Mouse (Mus musculus) layer of hippocampus, postnatal 14 days (tissue): ENCODE results near the gene Calm1. TPM values are rescaled to one million over a fixed set of nuclear protein-coding genes. Genes with fewer than 3 reads are reported as not detected.
"Not testable (repeated sequence)": the region's sequence is repeated elsewhere in the genome, so short reads cannot be mapped to it uniquely, and the experiment has no call there.

Source experiments
- DNase-seq, 2 experiments: peaks; one replicate each; pipeline ENCODE4 v3.0.0; 2021 to 2022; ENCODE audit warnings: low spot score in 2 of 2, mixed read lengths in 1 of 2
- long read RNA-seq, 2 experiments: library from polyadenylated mRNA; stranded (forward); transcript quantifications; one replicate each; pipeline ENCODE4 v2.0.0; 2021
- total RNA-seq, 2 experiments: library from RNA; stranded (reverse); gene quantifications; 2 replicates each; pipeline ENCODE4 v1.2.3; 2021

Gene Calm1
- 1,000 to 10,000 TPM; 1,788 to 1,825 TPM for total RNA-seq
- long read RNA-seq, experiment 1, full-length matches to known transcripts = 3,726 of 4,173 reads
- long read RNA-seq, experiment 1, partial matches to known transcripts = 47 of 4,173 reads
- long read RNA-seq, experiment 1, other reads (novel, unspliced or antisense) = 400 of 4,173 reads
- long read RNA-seq, experiment 2, full-length matches to known transcripts = 5,688 of 6,546 reads
- long read RNA-seq, experiment 2, partial matches to known transcripts = 813 of 6,546 reads
- long read RNA-seq, experiment 2, other reads (novel, unspliced or antisense) = 45 of 6,546 reads

DNA sequence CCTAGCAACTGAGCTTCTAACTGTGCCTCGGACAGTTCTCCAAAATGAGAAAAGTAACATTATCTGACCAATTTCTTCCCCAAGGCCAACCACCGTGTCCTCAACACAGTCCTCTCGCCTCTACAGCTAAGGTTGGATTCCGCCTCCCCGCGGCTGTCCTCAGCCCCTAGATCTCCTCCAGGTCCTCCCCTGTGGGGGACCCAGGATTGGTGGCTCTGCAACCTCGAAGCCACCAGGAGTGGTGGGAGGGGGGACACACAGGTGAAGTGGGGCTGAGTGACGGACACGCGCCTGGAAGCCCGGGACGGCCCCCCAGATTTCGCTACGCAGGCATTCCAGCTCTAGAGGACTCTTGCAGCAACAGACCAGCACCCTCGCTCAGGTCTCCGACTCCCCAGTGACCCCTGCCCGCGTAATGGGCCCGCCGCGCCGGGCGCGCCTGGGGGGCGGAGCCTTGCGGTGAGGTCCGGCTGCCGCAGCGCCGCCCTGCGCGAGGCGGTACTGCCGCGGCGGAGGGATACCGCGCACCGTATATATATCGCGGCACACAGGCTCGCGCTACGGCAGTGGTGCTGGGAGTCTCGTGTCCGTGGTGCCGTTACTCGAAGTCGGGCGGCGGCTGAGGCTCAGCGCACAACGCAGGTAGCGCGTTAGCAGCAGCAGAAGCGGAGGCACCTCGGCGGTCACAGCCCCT lies at the start of gene Calm1:
Calm1 (plus strand) TSS at position 469 of the 694 bp plus-strand sequence.
- DNase-seq = peak; percentile 95

DNA sequence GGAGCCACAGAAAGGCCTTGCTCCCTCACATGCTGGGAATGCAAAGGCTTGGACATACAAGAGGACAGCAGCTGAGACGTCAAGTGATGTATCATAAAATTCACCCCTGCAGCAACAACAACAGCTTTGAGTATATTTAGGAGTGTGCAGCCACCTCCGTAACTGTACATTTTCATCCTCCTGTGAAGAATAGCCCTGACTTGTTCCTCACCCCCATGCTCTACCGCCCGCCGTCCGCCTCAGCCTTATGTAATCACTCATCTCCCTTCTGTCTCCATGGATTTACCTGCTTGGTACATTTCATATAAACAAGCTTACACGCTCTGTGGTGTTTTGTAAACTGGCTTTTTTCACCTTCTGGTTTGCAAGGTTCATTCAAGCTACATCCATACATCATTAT lies 46.8 kb upstream of the Calm1 start:
- no peak for DNase-seq

DNA sequence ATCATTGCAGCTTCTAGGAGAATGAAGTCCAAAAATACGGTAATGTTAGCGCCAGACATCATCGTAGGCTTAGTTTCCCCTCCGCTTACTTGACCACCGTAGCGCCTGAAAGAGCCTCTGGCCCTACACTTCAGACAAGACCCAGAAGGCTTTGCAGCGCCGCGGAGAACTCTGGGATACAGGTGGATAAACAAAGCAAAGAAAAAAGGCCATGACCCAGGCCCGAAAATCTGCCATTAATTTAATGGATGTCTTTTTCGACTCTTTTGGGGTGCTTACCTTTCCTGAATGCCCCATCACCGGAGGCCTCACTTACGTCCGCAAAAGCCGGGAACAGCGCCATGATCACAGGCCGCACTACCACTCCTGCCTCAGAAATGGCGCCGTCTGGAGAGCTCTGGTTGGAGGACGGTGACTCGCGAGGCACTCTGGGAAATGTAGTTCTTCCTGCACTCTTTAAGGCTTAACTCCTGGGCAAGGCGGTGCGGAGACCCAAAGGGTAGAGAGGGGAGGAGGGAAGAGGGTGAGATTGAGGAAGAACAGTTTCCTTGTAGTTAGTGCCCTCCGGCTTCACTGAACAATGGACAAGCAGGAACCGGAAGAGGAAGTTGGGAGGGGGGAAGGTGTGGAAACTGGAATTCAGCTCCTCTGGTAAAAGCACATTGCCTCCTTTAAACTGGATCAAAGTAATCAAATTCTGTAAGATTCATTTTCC lies 39.8 kb upstream of the Calm1 start, which contains the start of gene Nrde2:
Nrde2 (minus strand) TSS at position 393 of the 715 bp plus-strand sequence.
- peak; percentile 94 to 95 for DNase-seq

DNA sequence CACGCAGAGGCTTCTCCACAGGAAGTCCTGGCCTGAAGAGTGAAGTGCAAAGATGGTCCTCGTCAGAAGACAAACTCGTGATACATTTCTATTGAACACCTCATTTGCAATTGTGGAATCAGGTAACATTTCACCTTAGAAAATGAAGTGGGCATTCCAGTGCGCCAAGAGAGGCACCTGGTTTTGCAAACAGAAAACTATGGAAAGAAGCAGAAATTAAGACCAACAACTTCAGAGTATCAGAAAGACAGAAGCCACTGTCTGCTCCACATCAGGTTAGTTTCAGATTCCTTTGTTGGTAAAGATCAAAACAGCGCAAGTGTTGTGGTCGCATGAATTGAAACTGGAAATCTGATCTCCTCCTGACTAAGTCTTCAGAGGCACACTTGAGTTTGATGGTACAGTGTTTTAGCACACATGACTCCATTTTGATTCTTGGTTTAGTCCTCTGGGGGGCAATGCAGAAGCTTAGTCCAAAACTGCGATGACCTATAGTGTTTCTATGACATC lies 34.2 kb upstream of the Calm1 start:
- no peak for DNase-seq

DNA sequence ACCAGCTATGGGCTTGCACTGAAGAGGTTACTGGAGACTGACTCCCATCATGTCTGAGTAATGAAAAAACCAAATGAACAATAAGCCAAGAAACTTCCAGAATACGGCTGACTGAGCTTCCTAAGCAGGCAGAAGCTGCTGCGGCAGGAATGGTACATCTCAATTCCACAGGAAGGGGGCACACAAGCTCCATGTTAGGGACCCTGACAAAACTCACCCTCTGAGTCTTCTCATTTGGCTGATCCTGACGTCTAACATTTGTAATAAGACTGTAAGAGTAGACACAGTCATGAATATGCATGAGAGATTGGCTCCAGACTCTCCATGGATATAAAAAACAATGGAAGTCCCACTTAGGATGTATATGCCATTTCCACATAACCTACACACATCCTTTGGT lies 33.1 kb upstream of the Calm1 start:
- peak; percentile 62 to 81 for DNase-seq

DNA sequence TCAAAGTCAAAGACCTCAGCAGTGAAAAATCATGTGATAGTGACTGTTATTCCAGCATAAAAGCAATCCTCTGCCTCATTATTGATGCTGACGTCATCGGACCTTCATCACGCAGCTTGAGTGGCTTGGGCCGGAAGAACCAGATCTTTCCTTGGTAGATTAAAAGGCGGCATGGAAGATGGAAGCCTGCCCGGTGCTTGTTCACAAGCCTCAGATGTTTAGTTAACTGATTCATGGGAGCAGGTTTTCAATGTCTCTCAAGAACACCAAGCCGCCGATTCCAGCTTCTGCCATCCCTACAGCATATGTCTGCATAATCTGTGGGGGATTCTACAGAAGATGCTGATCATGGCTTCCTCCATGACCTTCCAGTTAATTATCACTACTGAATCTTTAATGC lies 32.3 kb upstream of the Calm1 start:
- DNase-seq = peak; percentile 42 to 72

DNA sequence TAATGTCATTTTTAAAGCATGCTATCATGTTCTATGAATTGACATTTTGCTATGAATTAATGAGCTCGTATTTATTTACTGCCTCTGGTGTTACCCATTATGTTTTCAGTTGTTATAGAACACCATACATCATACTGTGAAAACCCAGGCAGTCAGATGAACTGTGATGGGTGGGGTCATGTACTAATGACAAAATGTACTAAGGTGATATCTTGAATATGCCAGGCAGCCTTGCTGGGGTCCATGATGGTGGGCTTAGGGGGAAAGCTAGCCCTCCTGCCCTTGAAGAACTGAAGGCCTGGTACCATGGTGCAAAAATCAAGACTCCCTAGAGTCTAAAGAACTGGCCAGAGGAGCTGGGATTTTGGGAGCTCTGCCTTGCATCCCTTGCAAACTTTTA lies 31.7 kb upstream of the Calm1 start:
- no peak for DNase-seq

DNA sequence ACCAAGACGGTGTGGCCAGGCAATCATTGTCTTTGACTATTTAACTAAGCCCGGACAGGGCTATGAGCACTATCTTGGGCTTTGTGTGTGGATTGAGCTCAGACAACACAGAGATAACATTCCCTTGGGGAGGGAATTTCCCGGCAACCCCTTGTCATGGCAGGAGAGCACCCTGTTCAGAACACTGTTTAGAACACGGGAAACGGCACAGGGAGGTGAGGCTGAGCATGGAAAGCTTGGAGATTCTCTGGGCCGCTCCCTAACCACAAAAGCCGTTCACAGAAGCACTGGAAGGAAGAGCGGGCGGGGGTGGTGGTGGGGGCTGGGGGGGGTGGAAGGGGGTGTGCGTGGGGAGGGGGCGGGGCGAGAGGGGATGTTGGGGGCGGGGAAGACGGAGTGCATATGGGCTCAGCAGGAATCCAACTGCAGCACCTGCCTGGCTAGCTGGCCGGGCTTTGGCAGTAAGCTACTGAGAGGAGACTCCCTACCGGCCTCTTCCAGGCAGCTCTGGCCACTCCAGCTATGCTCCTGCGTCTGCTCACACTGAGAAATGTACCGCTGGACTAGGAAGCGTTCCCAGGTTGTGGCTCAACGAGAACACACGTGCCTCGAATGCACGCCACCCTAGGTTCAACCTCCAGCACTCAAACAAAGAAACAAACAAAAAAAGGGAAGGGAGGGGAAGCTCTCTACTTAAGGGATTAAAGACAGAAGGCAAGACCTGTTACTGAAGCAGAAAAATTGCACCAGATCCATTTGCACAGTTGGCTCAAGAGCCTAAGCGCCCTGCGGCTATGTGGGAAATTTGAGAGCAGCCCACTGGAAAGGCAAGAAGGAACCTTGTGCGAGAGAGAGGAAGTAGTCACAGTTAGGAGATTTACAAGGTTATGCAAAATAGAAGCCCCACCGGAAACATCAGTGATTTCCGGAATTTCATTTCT lies 31.0 kb upstream of the Calm1 start:
- DNase-seq = no peak

DNA sequence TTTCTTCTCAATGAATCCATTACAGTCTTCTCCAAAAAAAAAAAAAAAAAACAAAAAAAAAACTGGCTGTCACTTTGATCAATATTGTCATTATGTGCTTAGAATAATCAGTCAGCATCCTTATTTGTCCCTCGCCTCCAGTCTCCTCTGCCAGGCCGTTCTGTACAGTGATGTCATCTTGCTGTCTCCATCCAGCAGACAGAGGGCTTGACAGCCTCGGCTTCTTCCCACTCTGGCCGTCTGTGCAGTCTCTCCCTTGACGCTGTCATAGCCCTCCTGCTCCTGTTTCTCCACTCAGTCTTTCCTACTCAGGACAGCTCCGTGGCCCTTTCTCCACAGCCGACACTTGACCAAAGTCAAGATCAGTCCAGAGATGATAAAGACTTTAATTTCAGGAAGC lies 26.8 kb upstream of the Calm1 start:
- DNase-seq = no peak

DNA sequence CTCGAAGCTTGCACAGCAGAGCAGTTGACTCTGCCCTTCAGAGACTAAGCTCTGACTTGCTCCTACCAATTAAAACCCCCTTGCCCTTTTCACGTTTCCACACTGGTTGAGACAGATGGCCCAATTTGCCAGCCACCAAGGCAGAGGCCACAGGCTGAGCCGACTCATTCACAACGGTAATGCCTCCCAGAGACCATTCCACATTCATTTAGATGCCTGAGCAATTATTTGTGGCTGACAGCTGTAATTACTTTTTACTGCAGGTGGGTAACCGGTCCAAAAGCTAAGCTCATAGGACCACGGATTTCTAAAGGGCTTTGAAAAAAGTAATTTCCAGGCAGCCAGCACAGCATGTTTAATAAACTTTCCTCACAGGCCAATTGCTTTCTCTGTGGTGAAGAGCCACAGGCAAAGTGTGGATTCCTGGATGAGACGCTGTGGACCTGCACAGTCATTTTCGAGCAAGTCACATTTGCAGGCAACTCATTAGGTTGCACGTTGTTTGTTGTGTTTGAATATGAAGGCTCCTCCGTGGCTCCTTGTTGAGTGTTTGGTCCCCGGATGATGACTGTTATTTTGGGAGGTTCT lies 22.7 kb upstream of the Calm1 start:
- DNase-seq = no peak

DNA sequence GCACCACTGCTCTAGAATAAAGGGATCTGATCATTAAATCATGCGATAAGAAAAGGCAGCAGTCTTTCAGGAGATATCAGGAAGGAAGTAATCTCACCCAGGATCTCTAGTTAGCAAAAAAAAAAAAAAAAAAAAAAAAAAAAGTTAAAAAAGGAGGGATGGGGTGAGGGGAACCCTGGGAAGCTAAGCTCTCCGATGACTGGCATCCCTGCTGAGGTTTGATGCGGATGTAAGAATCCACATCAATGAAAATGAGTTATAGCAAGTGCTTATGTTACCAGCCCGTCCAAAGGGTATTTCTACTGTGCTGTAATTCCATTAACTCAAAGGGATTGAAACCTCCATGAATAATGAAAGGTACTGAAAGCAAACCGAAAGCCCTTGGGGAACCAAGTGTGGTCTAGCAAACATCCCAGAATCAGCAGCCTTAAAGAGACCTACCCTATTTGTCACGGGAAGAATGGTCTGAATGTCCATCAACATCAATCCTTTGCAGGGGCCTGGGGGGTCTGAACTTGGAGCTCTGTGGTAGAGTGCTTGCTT lies 20.3 kb upstream of the Calm1 start:
- no peak for DNase-seq

DNA sequence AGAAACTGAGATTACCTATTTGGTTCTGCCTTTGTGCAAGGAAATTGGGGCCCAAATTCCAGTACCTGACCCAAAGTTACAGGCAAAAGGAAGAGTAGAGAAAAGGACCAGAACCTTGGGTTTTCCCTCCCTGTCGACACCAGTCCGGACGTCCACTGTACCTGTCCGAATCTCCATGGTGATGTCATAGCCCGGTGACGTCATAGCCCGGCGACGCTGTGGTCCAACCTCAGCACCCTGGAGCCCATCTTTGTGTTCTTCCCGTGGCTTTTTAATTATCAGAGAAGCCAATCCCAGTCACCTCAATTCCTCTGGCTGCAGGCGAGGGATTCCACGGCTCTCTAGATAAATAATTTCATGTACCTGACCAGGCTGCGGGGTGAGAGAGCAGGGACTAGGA lies 18.4 kb upstream of the Calm1 start:
- no peak for DNase-seq

DNA sequence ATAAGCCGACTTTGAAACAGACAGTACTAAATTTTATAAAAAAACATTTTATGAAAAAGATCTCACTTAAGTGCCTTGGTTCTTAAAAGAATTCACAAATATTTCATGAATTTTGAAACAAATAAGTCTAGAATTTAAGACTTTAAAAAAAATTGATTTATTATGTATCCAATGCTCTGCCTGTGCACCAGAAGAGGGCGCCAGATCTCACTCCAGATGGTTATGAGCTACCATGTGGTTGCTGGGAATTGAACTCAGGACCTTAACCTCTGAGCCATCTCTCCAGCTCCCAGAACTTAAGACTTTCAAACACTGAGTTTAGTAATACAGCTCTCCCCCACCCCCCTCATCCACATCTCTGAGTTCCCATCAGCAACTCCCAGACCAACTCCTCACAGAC lies 16.6 kb upstream of the Calm1 start:
- no peak for DNase-seq

DNA sequence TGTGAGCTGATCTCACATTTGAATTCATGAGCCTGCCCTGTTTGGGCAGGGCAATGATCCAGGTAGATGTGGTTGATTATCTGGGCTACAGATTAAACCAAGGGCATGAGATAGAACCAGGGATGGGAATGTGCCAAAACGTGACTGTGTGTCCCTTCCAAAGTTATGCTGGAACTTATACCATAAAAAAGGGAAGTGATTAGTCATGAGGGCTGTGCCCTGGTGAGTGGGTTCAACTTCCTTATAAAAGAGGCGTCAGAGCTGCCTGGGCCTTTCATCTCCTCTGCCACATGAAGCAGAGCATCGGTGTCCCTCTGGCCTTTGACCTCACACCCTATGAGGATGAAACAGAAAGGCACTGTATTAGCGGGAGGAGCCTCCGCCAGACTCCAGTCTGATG lies 15.3 kb upstream of the Calm1 start:
- DNase-seq = no peak

DNA sequence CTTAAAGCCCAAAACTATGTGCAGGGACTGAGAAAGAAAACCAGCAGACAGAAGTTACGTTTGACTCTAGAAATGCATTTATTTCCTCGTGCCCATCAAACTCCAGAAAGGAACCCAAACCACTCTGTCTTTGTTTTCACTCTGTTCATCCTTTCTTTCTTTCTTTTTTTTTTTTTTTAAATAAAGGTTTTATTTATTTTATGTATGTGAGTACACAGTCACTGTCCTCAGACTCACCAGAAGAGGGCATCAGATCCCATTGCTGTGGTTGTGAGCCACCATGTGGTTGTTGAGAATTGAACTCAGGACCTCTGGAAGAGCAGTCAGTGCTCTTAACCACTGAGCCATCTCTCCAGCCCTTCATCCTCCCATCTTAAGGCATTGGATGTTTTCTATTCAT lies 14.3 kb upstream of the Calm1 start:
- not testable (repeated sequence) for DNase-seq

DNA sequence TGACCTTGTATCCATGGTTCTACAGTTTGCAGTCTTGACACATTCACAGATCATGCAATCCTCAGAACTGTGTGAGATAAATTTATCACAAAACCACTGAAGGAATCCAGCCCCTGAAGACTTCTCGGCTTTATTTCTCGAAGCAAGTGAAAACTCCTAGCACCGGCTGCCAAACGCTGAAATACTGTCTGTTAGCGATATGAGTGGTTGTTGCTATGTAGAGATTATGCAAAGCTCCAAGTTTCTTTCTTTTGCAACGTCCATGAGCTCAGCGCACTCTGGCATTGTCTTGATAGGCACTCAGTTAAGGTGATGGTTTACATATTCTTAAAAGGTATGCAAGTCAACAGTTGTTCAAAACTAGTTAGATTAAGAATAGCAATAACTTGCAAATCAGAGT lies 13.3 kb upstream of the Calm1 start:
- DNase-seq = no peak

DNA sequence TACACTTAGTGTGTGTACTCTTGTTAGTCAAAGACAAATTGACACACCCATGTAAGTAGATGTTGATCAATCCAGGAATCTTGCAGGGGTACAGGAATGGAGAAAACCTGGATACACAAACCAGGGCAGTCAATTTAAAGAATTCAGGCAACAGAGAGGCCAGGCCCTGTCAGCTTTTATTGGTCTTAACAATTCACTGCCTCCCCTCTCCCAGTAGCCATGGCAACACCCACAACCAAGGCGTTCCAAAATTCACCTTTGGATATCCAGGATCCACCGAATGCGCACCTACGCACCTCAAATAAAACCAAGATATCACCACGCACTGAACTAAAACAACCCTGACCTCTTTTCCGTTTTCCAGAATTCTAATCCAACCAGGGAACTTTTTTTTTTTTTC lies 12.9 kb upstream of the Calm1 start:
- DNase-seq = no peak

DNA sequence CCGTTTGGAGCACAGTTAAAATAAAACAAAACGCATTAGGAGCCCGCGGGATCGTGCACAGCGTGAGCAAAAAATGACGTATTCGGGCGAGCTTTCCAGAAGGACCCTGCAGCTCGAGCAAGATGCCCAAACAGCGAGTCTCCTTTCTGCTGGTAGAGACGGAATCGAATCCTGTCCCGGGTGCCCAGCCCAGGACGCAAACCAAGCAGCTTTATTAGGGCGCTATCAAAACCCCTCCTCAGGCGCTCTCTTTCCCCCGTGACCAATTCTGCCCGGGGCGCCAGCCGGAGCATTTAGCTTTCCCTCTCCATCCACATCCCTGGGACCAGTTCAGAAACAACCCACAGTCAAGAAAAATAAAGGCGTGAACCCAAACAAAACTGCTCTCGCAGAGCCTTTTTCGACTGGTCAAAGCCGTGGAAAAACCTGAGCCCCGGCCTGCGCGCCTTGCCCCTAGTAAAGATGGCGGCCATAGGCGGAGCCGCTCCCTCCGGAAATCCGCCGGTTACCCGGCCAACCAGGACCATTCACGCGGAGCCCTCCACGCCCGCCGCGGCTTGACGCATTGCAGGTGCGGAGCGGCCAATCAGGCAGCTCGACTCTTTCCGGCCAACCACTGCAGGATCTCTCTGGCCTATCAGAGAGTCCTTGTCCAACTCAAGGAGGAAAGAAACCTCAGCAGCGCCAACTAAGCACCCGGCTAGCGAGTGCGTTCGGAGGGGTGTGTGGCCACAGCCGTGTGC lies 12.1 kb upstream of the Calm1 start:
- peak; percentile 99 to 100 for DNase-seq

DNA sequence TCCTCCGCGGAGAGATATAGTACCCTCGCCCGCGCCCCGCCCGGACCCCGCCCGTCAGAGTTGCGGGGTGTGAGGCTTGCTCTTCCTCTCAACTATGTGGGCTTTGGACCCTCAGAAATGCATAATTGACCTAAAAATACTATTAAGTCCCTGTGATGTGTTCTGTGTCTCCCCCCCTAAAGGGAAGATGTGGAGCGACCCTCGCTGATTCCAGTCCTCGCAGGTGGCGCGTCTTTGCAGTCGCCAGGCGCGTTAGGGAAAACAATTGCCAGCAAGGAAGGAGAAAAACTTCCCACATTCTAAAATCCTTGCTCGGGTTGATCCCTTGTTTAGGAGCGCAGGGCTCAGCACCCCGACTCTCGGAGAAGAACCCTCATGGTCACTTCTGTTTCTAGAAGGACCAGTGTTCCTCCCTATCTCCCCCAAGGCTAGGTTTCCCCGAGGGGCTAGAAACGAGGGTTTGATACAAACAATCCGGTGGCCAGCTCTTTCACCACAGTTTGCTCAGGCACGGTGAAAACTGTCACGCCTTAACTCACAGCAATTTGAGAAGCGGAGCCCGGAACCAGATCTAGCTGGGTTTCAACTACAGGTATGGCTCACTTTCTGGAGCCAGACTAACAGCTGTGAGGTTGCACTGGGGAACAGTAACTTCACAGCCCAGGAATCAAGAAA lies 11.3 kb upstream of the Calm1 start:
- no peak for DNase-seq
